ENCODE assay signal across 8 mouse cellular contexts in genomic region chr15:102442490-102442889, GRCm38 (mm10). TPM values are rescaled to one million over a fixed set of nuclear protein-coding genes. Genes with fewer than 3 reads are reported as not detected.
DNase-seq lines count a peak whose midpoint lies in the region; ATAC-seq and TF ChIP-seq lines count a peak whose summit lies in the region.

No protein-coding gene starts in this region.

- no peak overlapping the region for H3K9ac ChIP-seq in forebrain, embryonic 11.5 days (ENCODE audit: low read length)
- no peak overlapping the region for H3K9ac ChIP-seq in forebrain, embryonic 16.5 days (replicated peaks; ENCODE audit: low read depth, low read length)
- H3K9ac ChIP-seq in forebrain, embryonic 13.5 days: no peak overlapping the region

- TF ChIP-seq CTCF in brain, embryonic 14.5 days (IDR thresholded peaks at IDR 0.05; ENCODE audit: borderline replicate concordance, extremely low read depth, insufficient read depth, insufficient read length): peak; percentile 83

- H3K4me2 ChIP-seq in forebrain, embryonic 11.5 days (ENCODE audit: low read depth, low read length, severe bottlenecking): no peak overlapping the region
- H3K4me2 ChIP-seq in forebrain, embryonic 16.5 days (ENCODE audit: low read length): no peak overlapping the region
- H3K4me2 ChIP-seq in forebrain, embryonic 13.5 days: no peak overlapping the region

- H3K9me3 ChIP-seq in forebrain, embryonic 11.5 days (ENCODE audit: control insufficient read depth, low read length): no peaks in the 10 kb centered on the region
- no peaks in the 10 kb centered on the region for H3K9me3 ChIP-seq in forebrain, embryonic 16.5 days (ENCODE audit: control insufficient read depth, low read length)
- H3K9me3 ChIP-seq in forebrain, embryonic 13.5 days (replicated peaks): no peaks in the 10 kb centered on the region

- no peaks in the 10 kb centered on the region for H3K36me3 ChIP-seq in forebrain, embryonic 11.5 days (ENCODE audit: control insufficient read depth, insufficient read depth, low read length)
- H3K36me3 ChIP-seq in forebrain, embryonic 16.5 days (ENCODE audit: control insufficient read depth, insufficient read depth): no peaks in the 10 kb centered on the region
- H3K36me3 ChIP-seq in forebrain, embryonic 13.5 days (ENCODE audit: poor library complexity, severe bottlenecking): 0 out of 2 replicates have a peak, but pooled peaks cover 7% of the 10 kb centered on the region

- no peak overlapping the region for H3K27ac ChIP-seq in forebrain, embryonic 11.5 days (ENCODE audit: low read depth, low read length)
- H3K27ac ChIP-seq in forebrain, embryonic 16.5 days (ENCODE audit: low read length): no peak overlapping the region
- no peak overlapping the region for H3K27ac ChIP-seq in forebrain, embryonic 13.5 days

- 47% methylated on average over 2 of the region's 2 CpGs for WGBS in forebrain, embryonic 11.5 days
- WGBS in forebrain, embryonic 16.5 days: 47% methylated on average over 2 of the region's 2 CpGs
- 48% methylated on average over 2 of the region's 2 CpGs for WGBS in forebrain, embryonic 13.5 days

- DNase-seq in forebrain, embryonic 11.5 days (ENCODE audit: low spot score): peak; percentile 88
- DNase-seq in brain, embryonic 14.5 days (ENCODE audit: low read depth): peak; percentile 80
- peak; percentile 81 for DNase-seq in left cerebral cortex, adult 11 months (ENCODE audit: low spot score)
- DNase-seq in lung, postnatal 4 days: peak; percentile 71 to 88
- peak; percentile 68 for DNase-seq in spleen, adult 12 weeks (ENCODE audit: low spot score)

- H3K4me3 ChIP-seq in forebrain, embryonic 11.5 days (ENCODE audit: low read depth, low read length): no peak overlapping the region
- H3K4me3 ChIP-seq in forebrain, embryonic 16.5 days (replicated peaks; ENCODE audit: low read length): no peak overlapping the region
- no peak overlapping the region for H3K4me3 ChIP-seq in forebrain, embryonic 13.5 days

- H3K4me1 ChIP-seq in forebrain, embryonic 11.5 days (replicated peaks; ENCODE audit: control insufficient read depth, insufficient read depth, low read length): no peaks in the 10 kb centered on the region
- H3K4me1 ChIP-seq in forebrain, embryonic 16.5 days (replicated peaks; ENCODE audit: control insufficient read depth, insufficient read depth, low read length): no peaks in the 10 kb centered on the region
- no peaks in the 10 kb centered on the region for H3K4me1 ChIP-seq in forebrain, embryonic 13.5 days

- no peak for TF ChIP-seq POLR2A in brain, embryonic 14.5 days (IDR thresholded peaks at IDR 0.05; ENCODE audit: borderline replicate concordance, extremely low read depth, insufficient read depth, insufficient read length, poor library complexity, severe bottlenecking)

- ATAC-seq in forebrain, embryonic 11.5 days (replicated peaks; ENCODE audit: low FRiP score): no peak; the same call in 1 of the 2 replicates
- ATAC-seq in forebrain, embryonic 16.5 days: no peak
- peak; percentile 57; the same call in 1 of the 2 replicates for ATAC-seq in forebrain, embryonic 13.5 days
- ATAC-seq in hematopoietic stem cell, adult 5-6 weeks (replicated peaks in 1 of 2; ENCODE audit: insufficient read depth in 1 of 2, low FRiP score in 2 of 2, low TSS enrichment in 1 of 2, low read depth in 1 of 2, poor library complexity in 2 of 2, severe bottlenecking in 2 of 2): peak; percentile 71 to 82

- no peaks in the 10 kb centered on the region for H3K27me3 ChIP-seq in forebrain, embryonic 11.5 days (ENCODE audit: control insufficient read depth, insufficient read depth, low read length)
- no peaks in the 10 kb centered on the region for H3K27me3 ChIP-seq in forebrain, embryonic 16.5 days (replicated peaks; ENCODE audit: control insufficient read depth, insufficient read depth, low read length)
- H3K27me3 ChIP-seq in forebrain, embryonic 13.5 days: no peaks in the 10 kb centered on the region

RNA-seq across cellular contexts. Expression of gene Amhr2, which starts 2.7 kb away (rescaled TPM):
- 1.0 TPM in 1 of 2 replicates, not detected in the other for polyA plus RNA-seq in forebrain, embryonic 11.5 days (2014; fragmentation: Nextera tagmentation; extraction: Ambion mirVana)
- 0.32 and 0.58 TPM in 2 replicates for polyA plus RNA-seq in forebrain, embryonic 16.5 days (2015; fragmentation: Nextera tagmentation; extraction: Ambion mirVana)
- polyA plus RNA-seq in brain, embryonic 14.5 days (2012; rRNA removed): 0.48 and 0.53 TPM in 2 replicates
- polyA plus RNA-seq in forebrain, embryonic 13.5 days (2015; fragmentation: Nextera tagmentation; extraction: Ambion mirVana): 0.19 and 0.20 TPM in 2 replicates
- not detected in 2 replicates for total RNA-seq in hematopoietic stem cell, adult 5-6 weeks (2017)

RNA-seq across cellular contexts. Expression of gene Prr13, which starts 16.3 kb away (rescaled TPM):
- 87.9 and 97.2 TPM in 2 replicates for polyA plus RNA-seq in forebrain, embryonic 11.5 days (2014; fragmentation: Nextera tagmentation; extraction: Ambion mirVana)
- polyA plus RNA-seq in forebrain, embryonic 16.5 days (2015; fragmentation: Nextera tagmentation; extraction: Ambion mirVana): 79.0 and 80.9 TPM in 2 replicates
- polyA plus RNA-seq in brain, embryonic 14.5 days (2012; rRNA removed): 94.6 and 117 TPM in 2 replicates
- 88.9 and 90.9 TPM in 2 replicates for polyA plus RNA-seq in forebrain, embryonic 13.5 days (2015; fragmentation: Nextera tagmentation; extraction: Ambion mirVana)
- total RNA-seq in hematopoietic stem cell, adult 5-6 weeks (2017): 64.1 and 67.1 TPM in 2 replicates

RNA-seq across cellular contexts. Expression of gene Pcbp2, which starts 27.8 kb away (rescaled TPM):
- 236 and 247 TPM in 2 replicates for polyA plus RNA-seq in forebrain, embryonic 11.5 days (2014; fragmentation: Nextera tagmentation; extraction: Ambion mirVana)
- polyA plus RNA-seq in forebrain, embryonic 16.5 days (2015; fragmentation: Nextera tagmentation; extraction: Ambion mirVana): 144 and 149 TPM in 2 replicates
- polyA plus RNA-seq in brain, embryonic 14.5 days (2012; rRNA removed): 569 and 716 TPM in 2 replicates
- polyA plus RNA-seq in forebrain, embryonic 13.5 days (2015; fragmentation: Nextera tagmentation; extraction: Ambion mirVana): 198 and 212 TPM in 2 replicates
- total RNA-seq in hematopoietic stem cell, adult 5-6 weeks (2017): 228 and 317 TPM in 2 replicates

RNA-seq across cellular contexts. Expression of gene Sp1, which starts 36.5 kb away (rescaled TPM):
- polyA plus RNA-seq in forebrain, embryonic 11.5 days (2014; fragmentation: Nextera tagmentation; extraction: Ambion mirVana): 12.2 and 12.5 TPM in 2 replicates
- 5.0 and 5.9 TPM in 2 replicates for polyA plus RNA-seq in forebrain, embryonic 16.5 days (2015; fragmentation: Nextera tagmentation; extraction: Ambion mirVana)
- polyA plus RNA-seq in brain, embryonic 14.5 days (2012; rRNA removed): 19.2 and 20.8 TPM in 2 replicates
- 7.0 and 8.1 TPM in 2 replicates for polyA plus RNA-seq in forebrain, embryonic 13.5 days (2015; fragmentation: Nextera tagmentation; extraction: Ambion mirVana)
- 73.0 and 88.0 TPM in 2 replicates for total RNA-seq in hematopoietic stem cell, adult 5-6 weeks (2017)

Comparison
In these comparisons a context has a peak if more than half of its experiments do, and no peak if none do; other contexts are left out.
1. ATAC-seq: peak in forebrain, embryonic 13.5 days (single experiment) and hematopoietic stem cell, adult 5-6 weeks (2 of 2); none in forebrain, embryonic 11.5 days (single experiment) and forebrain, embryonic 16.5 days (single experiment).
2. Peak in every context shown above with its lines, with median percentiles within 50 percentile points of each other: DNase-seq.